Mouse (Mus musculus): Measurements from ENCODE around the gene Unc13a. TPM values are rescaled to one million over a fixed set of nuclear protein-coding genes. Genes with fewer than 3 reads are reported as not detected.
A peak's percentile ranks its signal among the peaks of the same experiment; 100 is the strongest.

Unc13a gene
- total RNA-seq, 2 experiments from 2014 or later, result 0.11 TPM; not detected in 1

- no peak for ATAC-seq (ENCODE audit: poor library complexity, severe bottlenecking)
These were observed 17.5 kb upstream of the Unc13a start, which contains the start of gene Insl3 for GRCm38 (mm10) chr8:71689028-71689427. TSS of gene Insl3 (plus strand) at chr8:71689214.

- ATAC-seq (ENCODE audit: poor library complexity, severe bottlenecking), result no peak
These were observed 16.1 kb upstream of the Unc13a start for GRCm38 (mm10) chr8:71687616-71688015.

GRCm38 (mm10) chr8:71686143-71686734, 14.7 kb upstream of the Unc13a start:
- no peak for ATAC-seq (ENCODE audit: poor library complexity, severe bottlenecking)

- ATAC-seq (ENCODE audit: poor library complexity, severe bottlenecking), result no peak
These were observed 14.0 kb upstream of the Unc13a start for GRCm38 (mm10) chr8:71685573-71685972.

GRCm38 (mm10) chr8:71684701-71685100, 13.1 kb upstream of the Unc13a start:
- no peak for ATAC-seq (ENCODE audit: poor library complexity, severe bottlenecking)

GRCm38 (mm10) chr8:71682832-71683231, 11.3 kb upstream of the Unc13a start:
- ATAC-seq (ENCODE audit: poor library complexity, severe bottlenecking), result no peak

- no peak for ATAC-seq (ENCODE audit: poor library complexity, severe bottlenecking)
These were observed 9.9 kb upstream of the Unc13a start for GRCm38 (mm10) chr8:71681369-71681915.

GRCm38 (mm10) chr8:71680471-71680870, 8.9 kb upstream of the Unc13a start:
- no peak for ATAC-seq (ENCODE audit: poor library complexity, severe bottlenecking)

- ATAC-seq (ENCODE audit: poor library complexity, severe bottlenecking), result no peak
These were observed 8.1 kb upstream of the Unc13a start for GRCm38 (mm10) chr8:71679550-71680168.

GRCm38 (mm10) chr8:71679116-71679515, 7.6 kb upstream of the Unc13a start:
- ATAC-seq (ENCODE audit: poor library complexity, severe bottlenecking), result no peak

- ATAC-seq (ENCODE audit: poor library complexity, severe bottlenecking), result no peak
These were observed 6.7 kb upstream of the Unc13a start for GRCm38 (mm10) chr8:71678216-71678615.

- ATAC-seq (ENCODE audit: poor library complexity, severe bottlenecking), result no peak
These were observed 6.0 kb upstream of the Unc13a start for GRCm38 (mm10) chr8:71677555-71677954.

- ATAC-seq (ENCODE audit: poor library complexity, severe bottlenecking), result 0 out of 2 replicates have a peak, but pooled peaks have one; percentile 9
These were observed 5.2 kb upstream of the Unc13a start for GRCm38 (mm10) chr8:71676803-71677202.

GRCm38 (mm10) chr8:71676020-71676741, 4.6 kb upstream of the Unc13a start, which contains the start of gene Jak3:
TSS of gene Jak3 (plus strand) at chr8:71676296.
- peak; percentile 59 for ATAC-seq (ENCODE audit: poor library complexity, severe bottlenecking)

GRCm38 (mm10) chr8:71675456-71676019, 4.0 kb upstream of the Unc13a start:
- no peak for ATAC-seq (ENCODE audit: poor library complexity, severe bottlenecking)

- no peak for ATAC-seq (ENCODE audit: poor library complexity, severe bottlenecking)
These were observed 2.5 kb upstream of the Unc13a start for GRCm38 (mm10) chr8:71674071-71674470.

GRCm38 (mm10) chr8:71672168-71672735, 695 bp upstream of the Unc13a start:
- ATAC-seq (ENCODE audit: poor library complexity, severe bottlenecking), result no peak

- ATAC-seq (ENCODE audit: poor library complexity, severe bottlenecking), result no peak
These were observed 672 bp downstream of the Unc13a start for GRCm38 (mm10) chr8:71670621-71671548.

- no peak for ATAC-seq (ENCODE audit: poor library complexity, severe bottlenecking)
These were observed 1.4 kb downstream of the Unc13a start for GRCm38 (mm10) chr8:71670198-71670597.
